Mouse (Mus musculus) lung, postnatal 0 days (tissue): ENCODE results near the gene Syne2.

Experiments
- CTCF ChIP-seq: IDR thresholded peaks from 2 replicates; pipeline ENCODE4 v1.5.1; 2016; ENCODE audit warnings: antibody characterized with exemption, mild to moderate bottlenecking
- EP300 ChIP-seq: IDR thresholded peaks from 2 replicates; pipeline ENCODE4 v1.6.1; 2016; ENCODE audit warnings: antibody characterized with exemption, mild to moderate bottlenecking, control low read depth

- TF ChIP-seq CTCF (no peak), EP300 (no peak)
These were observed 255.3 kb downstream of the Syne2 start for GRCm38 (mm10) chr12:76073066-76073826.
